In the genomic region with DNA sequence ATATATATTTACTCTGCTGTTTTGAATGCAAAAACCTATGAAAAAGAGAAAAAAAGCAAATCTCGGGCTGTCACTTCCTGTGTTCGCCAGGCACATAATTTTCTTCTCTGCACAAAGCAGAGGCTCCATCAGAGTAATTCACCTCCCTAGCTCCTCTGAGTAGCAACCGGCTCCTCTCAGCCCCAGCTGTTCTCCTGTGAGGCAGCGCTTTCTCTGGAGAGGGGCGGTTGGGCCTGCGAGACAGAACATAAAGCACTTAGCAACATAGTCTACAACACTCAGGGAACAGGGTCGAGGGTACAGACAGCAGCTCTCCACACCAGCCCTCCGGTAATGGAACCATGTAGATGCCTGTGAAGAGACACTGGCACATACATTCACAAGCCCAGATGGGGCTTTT, we compare ENCODE assay signal across 12 mouse cellular contexts.
DNase-seq lines count a peak whose midpoint lies in the region; ATAC-seq and TF ChIP-seq lines count a peak whose summit lies in the region.
"Had no signal": no experiment of that assay in that cellular context is flagged by ENCODE, and none has a peak within 500 bp of the region (broad histone marks: within the 10 kb centered on the region; RNA-seq: fewer than 3 reads in every experiment).

No protein-coding gene starts in this region.

- DNase-seq in brain, embryonic 14.5 days (ENCODE audit: low read depth), result peak; percentile 76
- peak; percentile 52 for DNase-seq in embryo, embryonic 11 days
- peak; percentile 25 for DNase-seq in hindbrain, embryonic 11.5 days (ENCODE audit: low spot score)
- peak; percentile 59 for DNase-seq in midbrain, embryonic 14.5 days
- no peak for DNase-seq in cerebellum, adult 9-10 months
- DNase-seq: gastrocnemius, adult 2 months; lung, postnatal 14 days had no signal

- H3K4me3 ChIP-seq in hindbrain, embryonic 11.5 days (ENCODE audit: low read depth, low read length), result no peak overlapping the region
- H3K4me3 ChIP-seq in midbrain, embryonic 14.5 days (replicated peaks; ENCODE audit: low read depth, low read length), result no peak overlapping the region
- H3K4me3 ChIP-seq: gastrocnemius, adult 2 months; heart, embryonic 13.5 days; intestine, embryonic 15.5 days had no signal

- TF ChIP-seq POLR2A in brain, embryonic 14.5 days (IDR thresholded peaks at IDR 0.05; ENCODE audit: borderline replicate concordance, extremely low read depth, insufficient read depth, insufficient read length, poor library complexity, severe bottlenecking), result no peak

- TF ChIP-seq CTCF in brain, embryonic 14.5 days (IDR thresholded peaks at IDR 0.05; ENCODE audit: borderline replicate concordance, extremely low read depth, insufficient read depth, insufficient read length), result no peak

- WGBS in hindbrain, embryonic 11.5 days, result 44% methylated on average over 8 of the region's 8 CpGs
- 35% methylated on average over 8 of the region's 8 CpGs for WGBS in midbrain, embryonic 14.5 days

- no peak overlapping the region for H3K9ac ChIP-seq in hindbrain, embryonic 11.5 days (ENCODE audit: low read depth, low read length)
- H3K9ac ChIP-seq in midbrain, embryonic 14.5 days (replicated peaks; ENCODE audit: low read length), result no peak overlapping the region
- H3K9ac ChIP-seq: heart, embryonic 13.5 days; intestine, embryonic 15.5 days had no signal

- H3K4me1 ChIP-seq in hindbrain, embryonic 11.5 days (replicated peaks; ENCODE audit: control insufficient read depth, insufficient read depth, low read length), result no peaks in the 10 kb centered on the region
- H3K4me1 ChIP-seq in midbrain, embryonic 14.5 days (ENCODE audit: control insufficient read depth, insufficient read depth, low read length), result peaks cover 4% of the 10 kb centered on the region; the same call in 1 of the 2 replicates
- H3K4me1 ChIP-seq: heart, embryonic 13.5 days had no signal

- H3K27ac ChIP-seq in hindbrain, embryonic 11.5 days (ENCODE audit: low read depth, low read length), result no peak overlapping the region
- peak overlapping the region; percentile 39; the same call in 1 of the 2 replicates for H3K27ac ChIP-seq in midbrain, embryonic 14.5 days (replicated peaks; ENCODE audit: low read depth, low read length)
- H3K27ac ChIP-seq: gastrocnemius, adult 2 months; heart, embryonic 13.5 days; intestine, embryonic 15.5 days had no signal

- no peak for ATAC-seq in hindbrain, embryonic 11.5 days (ENCODE audit: low FRiP score)
- no peak for ATAC-seq in midbrain, embryonic 14.5 days (ENCODE audit: low FRiP score, low TSS enrichment)
- no peak for ATAC-seq in monocyte, adult 5-6 weeks (replicated peaks; ENCODE audit: insufficient number of reproducible peaks, low FRiP score, low TSS enrichment, poor library complexity, severe bottlenecking)
- ATAC-seq in megakaryocyte progenitor cell, adult 5-6 weeks (replicated peaks; ENCODE audit: poor library complexity), result no peak
- ATAC-seq in erythroblast, adult 5-6 weeks (replicated peaks; ENCODE audit: low FRiP score, poor library complexity, severe bottlenecking), result no peak
- ATAC-seq: intestine, embryonic 15.5 days had no signal

- no peaks in the 10 kb centered on the region for H3K9me3 ChIP-seq in hindbrain, embryonic 11.5 days (ENCODE audit: control insufficient read depth, low read length)
- no peaks in the 10 kb centered on the region for H3K9me3 ChIP-seq in midbrain, embryonic 14.5 days (ENCODE audit: control insufficient read depth, low read length)
- H3K9me3 ChIP-seq: heart, embryonic 13.5 days; intestine, embryonic 15.5 days had no signal

- H3K36me3 ChIP-seq in hindbrain, embryonic 11.5 days (ENCODE audit: control insufficient read depth, insufficient read depth, low read length), result no peaks in the 10 kb centered on the region
- no peaks in the 10 kb centered on the region for H3K36me3 ChIP-seq in midbrain, embryonic 14.5 days (ENCODE audit: control insufficient read depth, insufficient read depth, low read length)
- H3K36me3 ChIP-seq: heart, embryonic 13.5 days; intestine, embryonic 15.5 days had no signal

- H3K4me2 ChIP-seq in hindbrain, embryonic 11.5 days (replicated peaks; ENCODE audit: low read depth, low read length), result no peak overlapping the region
- H3K4me2 ChIP-seq in midbrain, embryonic 14.5 days (ENCODE audit: low read length), result no peak overlapping the region
- H3K4me2 ChIP-seq: heart, embryonic 13.5 days; intestine, embryonic 15.5 days had no signal

- H3K27me3 ChIP-seq in hindbrain, embryonic 11.5 days (ENCODE audit: control insufficient read depth, insufficient read depth, low read length), result no peaks in the 10 kb centered on the region
- H3K27me3 ChIP-seq in midbrain, embryonic 14.5 days (ENCODE audit: control insufficient read depth, insufficient read depth, low read length), result no peaks in the 10 kb centered on the region
- H3K27me3 ChIP-seq: heart, embryonic 13.5 days; intestine, embryonic 15.5 days had no signal
